Comparison of ENCODE assay signal across 8 mouse cellular contexts in genomic region chr8:95853102-95853843, GRCm38 (mm10). TPM values are rescaled to one million over a fixed set of nuclear protein-coding genes. Genes with fewer than 3 reads are reported as not detected.
DNase-seq lines count a peak whose midpoint lies in the region; ATAC-seq and TF ChIP-seq lines count a peak whose summit lies in the region.

TSS of gene Slc38a7 (minus strand) at chr8:95853539.

- no peak within 1 kb of the TSS for H3K27ac ChIP-seq in forebrain, embryonic 15.5 days (replicated peaks)
- peak within 1 kb of the TSS; percentile 42 for H3K27ac ChIP-seq in liver, postnatal 0 days (ENCODE audit: low read depth)
- H3K27ac ChIP-seq in neural tube, embryonic 13.5 days (replicated peaks), result no peak within 1 kb of the TSS
- H3K27ac ChIP-seq in testis, adult 2 months (ENCODE audit: control insufficient read depth, insufficient read depth, low read depth, low read length), result no peak within 1 kb of the TSS

- TF ChIP-seq POLR2A in testis, adult 2 months (IDR thresholded peaks at IDR 0.05; ENCODE audit: control insufficient read depth, low read depth, low read length), result no peak

- intact Hi-C loops in heart, postnatal 25 days (cut with DNase I), result loop anchor here (2.0 to 5.0 kb wide), 2 partner anchors 34 to 44 kb away; partner anchors contain the start of gene Got2

- peak within 1 kb of the TSS; percentile 84 for H3K4me2 ChIP-seq in forebrain, embryonic 15.5 days (replicated peaks)
- H3K4me2 ChIP-seq in liver, postnatal 0 days (ENCODE audit: low read depth, low read length), result peak within 1 kb of the TSS; percentile 84
- H3K4me2 ChIP-seq in neural tube, embryonic 13.5 days, result peak within 1 kb of the TSS; percentile 84

- H3K27me3 ChIP-seq in G1E (ENCODE audit: insufficient read depth, low read length), result no peaks in the 10 kb centered on the region
- H3K27me3 ChIP-seq in forebrain, embryonic 15.5 days, result no peaks in the 10 kb centered on the region
- H3K27me3 ChIP-seq in liver, postnatal 0 days (ENCODE audit: insufficient read depth, low read length), result no peaks in the 10 kb centered on the region
- H3K27me3 ChIP-seq in neural tube, embryonic 13.5 days, result no peaks in the 10 kb centered on the region
- H3K27me3 ChIP-seq in testis, adult 2 months (ENCODE audit: control insufficient read depth, insufficient read depth, low read length), result no peaks in the 10 kb centered on the region

- peaks cover 26% of the 10 kb centered on the region for H3K36me3 ChIP-seq in G1E (replicated peaks)
- H3K36me3 ChIP-seq in forebrain, embryonic 15.5 days, result no peaks in the 10 kb centered on the region
- no peaks in the 10 kb centered on the region for H3K36me3 ChIP-seq in liver, postnatal 0 days (replicated peaks; ENCODE audit: insufficient read depth, low read length)
- peaks cover 3% of the 10 kb centered on the region for H3K36me3 ChIP-seq in neural tube, embryonic 13.5 days
- H3K36me3 ChIP-seq in testis, adult 2 months (ENCODE audit: control insufficient read depth, insufficient read depth, low read length), result no peaks in the 10 kb centered on the region

- WGBS in forebrain, embryonic 15.5 days, result 13% methylated on average over 22 of the region's 22 CpGs
- 11% methylated on average over 22 of the region's 22 CpGs for WGBS in liver, postnatal 0 days (ENCODE audit: insufficient replicate concordance)
- 23% methylated on average over 22 of the region's 22 CpGs for WGBS in neural tube, embryonic 13.5 days

- TF ChIP-seq CTCF in G1E (IDR thresholded peaks at IDR 0.05; ENCODE audit: low read depth, low read length), result no peak
- TF ChIP-seq CTCF in liver, postnatal 0 days (IDR thresholded peaks at IDR 0.05; ENCODE audit: low read depth), result no peak
- TF ChIP-seq CTCF in testis, adult 2 months (IDR thresholded peaks at IDR 0.05; ENCODE audit: control insufficient read depth, insufficient read depth, insufficient replicate concordance, low read depth, low read length), result no peak

- no peak for TF ChIP-seq EP300 in liver, postnatal 0 days (IDR thresholded peaks at IDR 0.05; ENCODE audit: low read depth)

- peaks cover 37% of the 10 kb centered on the region for H3K4me1 ChIP-seq in G1E (ENCODE audit: insufficient read depth, low read depth, low read length)
- peaks cover 9% of the 10 kb centered on the region for H3K4me1 ChIP-seq in forebrain, embryonic 15.5 days
- H3K4me1 ChIP-seq in liver, postnatal 0 days (ENCODE audit: insufficient read depth), result peaks cover 11% of the 10 kb centered on the region
- H3K4me1 ChIP-seq in neural tube, embryonic 13.5 days (replicated peaks), result peaks cover 13% of the 10 kb centered on the region
- H3K4me1 ChIP-seq in testis, adult 2 months (ENCODE audit: control insufficient read depth, insufficient read depth, low read length), result peaks cover 13% of the 10 kb centered on the region

- ATAC-seq in G1E (ENCODE audit: extremely low read depth, insufficient number of reproducible peaks, low FRiP score, poor library complexity, severe bottlenecking), result peak; percentile 95
- peak; percentile 98 for ATAC-seq in forebrain, embryonic 15.5 days (replicated peaks)
- peak; percentile 93 for ATAC-seq in liver, postnatal 0 days
- ATAC-seq in neural tube, embryonic 13.5 days (ENCODE audit: low read depth), result peak; percentile 94

- peak within 1 kb of the TSS; percentile 77 for H3K4me3 ChIP-seq in G1E (ENCODE audit: low read depth, low read length)
- peak within 1 kb of the TSS; percentile 80 for H3K4me3 ChIP-seq in forebrain, embryonic 15.5 days
- H3K4me3 ChIP-seq in liver, postnatal 0 days (ENCODE audit: low read depth, low read length), result peak within 1 kb of the TSS; percentile 73
- peak within 1 kb of the TSS; percentile 75 for H3K4me3 ChIP-seq in neural tube, embryonic 13.5 days
- H3K4me3 ChIP-seq in testis, adult 2 months (ENCODE audit: control insufficient read depth, low read depth, low read length), result peak within 1 kb of the TSS; percentile 66

- peak; percentile 81 for DNase-seq in G1E (ENCODE audit: low spot score)
- DNase-seq in cerebellum, adult 11-12 months, result peak; percentile 79
- DNase-seq in heart, postnatal 25 days (ENCODE audit: low spot score), result peak; percentile 62
- peak; percentile 86 for DNase-seq in layer of hippocampus, adult 11-12 months (ENCODE audit: low spot score)
- peak; percentile 68 for DNase-seq in liver, postnatal 0 days

- H3K9ac ChIP-seq in forebrain, embryonic 15.5 days (replicated peaks), result peak within 1 kb of the TSS; percentile 75
- H3K9ac ChIP-seq in liver, postnatal 0 days (replicated peaks), result peak within 1 kb of the TSS; percentile 80
- peak within 1 kb of the TSS; percentile 81 for H3K9ac ChIP-seq in neural tube, embryonic 13.5 days

- peaks cover 2% of the 10 kb centered on the region for H3K9me3 ChIP-seq in G1E (replicated peaks)
- no peaks in the 10 kb centered on the region for H3K9me3 ChIP-seq in forebrain, embryonic 15.5 days
- no peaks in the 10 kb centered on the region for H3K9me3 ChIP-seq in liver, postnatal 0 days (ENCODE audit: low read length)
- no peaks in the 10 kb centered on the region for H3K9me3 ChIP-seq in neural tube, embryonic 13.5 days

RNA-seq across cellular contexts. Expression of gene Slc38a7, which starts in this region (rescaled TPM):
- total RNA-seq in G1E (2014; fragmentation: Nextera tagmentation) (24.6 and 26.4 TPM in 2 replicates), G1E (2017) (13.3 and 13.8 TPM in 2 replicates)
- 14.3 and 16.1 TPM in 2 replicates for polyA plus RNA-seq in G1E (2012)
- polyA plus RNA-seq in forebrain, embryonic 15.5 days (2015; fragmentation: Nextera tagmentation; extraction: Ambion mirVana), result 28.5 and 28.9 TPM in 2 replicates
- 10 to 100 TPM; 11.5 to 13.0 TPM for total RNA-seq in heart, postnatal 25 days (2021)
- 7.0 and 9.4 TPM in 2 replicates for polyA plus RNA-seq in liver, postnatal 0 days (2015; fragmentation: Nextera tagmentation; extraction: Ambion mirVana)
- 22.0 and 22.5 TPM in 2 replicates for polyA plus RNA-seq in neural tube, embryonic 13.5 days (2015; fragmentation: Nextera tagmentation; extraction: Ambion mirVana)
- polyA plus RNA-seq in testis, adult 2 months (2012; rRNA removed), result 2.9 and 3.4 TPM in 2 replicates
